Mouse (Mus musculus): ENCODE data around the gene Rpl36al.
"Not testable (repeated sequence)": the region's sequence is repeated elsewhere in the genome, so short reads cannot be mapped to it uniquely, and the experiment has no call there.

Gene Rpl36al

GRCm38 (mm10) chr12:69196444-69197377, 12.8 kb upstream of the Rpl36al start, which contains the start of gene Gm49383:
TSS of gene Gm49383 (minus strand) at chr12:69197104.
- peak; percentile 95 for DNase-seq (ENCODE audit: low spot score)

- no peak for DNase-seq (ENCODE audit: low spot score)
These were observed 8.8 kb upstream of the Rpl36al start for GRCm38 (mm10) chr12:69192637-69193036.

- no peak for DNase-seq (ENCODE audit: low spot score)
These were observed 7.5 kb upstream of the Rpl36al start for GRCm38 (mm10) chr12:69191396-69191795.

- DNase-seq (ENCODE audit: low spot score) = no peak
These were observed 6.6 kb upstream of the Rpl36al start for GRCm38 (mm10) chr12:69190522-69190921.

GRCm38 (mm10) chr12:69190074-69190473, 6.2 kb upstream of the Rpl36al start:
- DNase-seq (ENCODE audit: low spot score) = no peak

DNA sequence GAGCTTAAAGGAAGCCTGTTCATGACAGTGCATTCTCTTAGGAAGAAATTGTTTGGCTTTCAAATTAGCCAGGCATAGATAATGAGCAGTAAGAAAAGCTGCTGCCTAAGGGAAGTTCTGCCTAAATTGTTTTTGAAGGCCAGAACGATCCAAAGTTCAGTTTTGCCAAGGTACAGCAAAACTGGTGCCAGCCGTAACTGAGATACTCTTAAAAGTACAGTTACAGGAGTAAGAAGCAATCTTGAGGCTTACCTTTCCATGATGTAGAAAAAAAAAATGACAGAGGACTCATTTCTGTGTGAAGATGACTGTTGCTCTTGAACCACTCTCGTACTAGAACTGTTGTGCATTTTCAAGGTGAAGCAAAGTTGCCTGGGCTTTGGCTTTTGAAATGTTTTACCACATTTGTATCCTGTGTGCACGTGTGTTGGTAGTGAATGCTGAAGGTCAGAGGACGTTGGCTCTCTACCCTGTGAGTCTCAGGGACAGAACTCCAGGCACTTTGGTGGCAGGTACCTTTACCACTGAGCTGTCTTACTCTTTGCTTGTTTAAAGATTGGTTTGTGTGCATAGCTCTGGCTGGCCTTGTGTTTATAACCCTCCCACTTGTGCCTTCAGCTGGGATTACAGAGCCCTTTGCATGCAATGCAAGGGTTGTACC, 3.1 kb upstream of the Rpl36al start:
- no peak for DNase-seq (ENCODE audit: low spot score)

DNA sequence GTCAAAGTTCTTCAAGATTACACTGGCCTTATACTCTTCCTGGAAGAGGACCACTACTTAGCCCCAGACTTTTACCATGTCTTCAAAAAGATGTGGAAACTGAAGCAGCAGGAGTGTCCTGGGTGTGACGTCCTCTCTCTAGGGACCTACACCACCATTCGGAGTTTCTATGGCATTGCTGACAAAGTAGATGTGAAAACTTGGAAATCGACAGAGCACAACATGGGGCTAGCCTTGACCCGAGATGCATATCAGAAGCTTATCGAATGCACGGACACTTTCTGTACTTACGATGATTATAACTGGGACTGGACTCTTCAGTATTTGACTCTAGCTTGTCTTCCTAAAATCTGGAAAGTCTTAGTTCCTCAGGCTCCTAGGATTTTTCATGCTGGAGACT, 1.5 kb upstream of the Rpl36al start:
- DNase-seq (ENCODE audit: low spot score) = no peak

- DNase-seq (ENCODE audit: low spot score) = peak; percentile 64
These were observed 736 bp upstream of the Rpl36al start for GRCm38 (mm10) chr12:69184342-69185295.

- no peak for DNase-seq (ENCODE audit: low spot score)
These were observed 2.1 kb downstream of the Rpl36al start for GRCm38 (mm10) chr12:69181800-69182199.

DNA sequence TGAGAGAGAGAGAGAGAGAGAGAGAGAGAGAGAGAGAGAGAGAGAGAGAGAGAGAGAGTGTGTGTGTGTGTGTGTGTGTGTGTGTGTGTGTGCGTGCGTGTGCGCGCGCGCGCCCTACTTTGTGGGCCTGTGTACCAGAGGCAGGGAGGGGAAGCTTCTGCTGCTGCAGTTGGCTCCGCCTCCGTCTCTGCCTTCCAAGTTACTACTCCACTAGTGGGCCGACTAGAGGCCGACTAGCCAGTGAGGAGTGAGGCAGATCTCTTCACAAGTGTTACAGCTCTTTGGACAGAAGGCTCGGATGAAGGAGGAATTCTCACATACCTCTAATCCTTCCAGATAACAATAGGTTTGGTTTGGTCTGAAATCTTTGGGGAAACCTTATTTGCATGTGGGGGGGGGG, 4.5 kb downstream of the Rpl36al start:
- no peak for DNase-seq (ENCODE audit: low spot score)

DNA sequence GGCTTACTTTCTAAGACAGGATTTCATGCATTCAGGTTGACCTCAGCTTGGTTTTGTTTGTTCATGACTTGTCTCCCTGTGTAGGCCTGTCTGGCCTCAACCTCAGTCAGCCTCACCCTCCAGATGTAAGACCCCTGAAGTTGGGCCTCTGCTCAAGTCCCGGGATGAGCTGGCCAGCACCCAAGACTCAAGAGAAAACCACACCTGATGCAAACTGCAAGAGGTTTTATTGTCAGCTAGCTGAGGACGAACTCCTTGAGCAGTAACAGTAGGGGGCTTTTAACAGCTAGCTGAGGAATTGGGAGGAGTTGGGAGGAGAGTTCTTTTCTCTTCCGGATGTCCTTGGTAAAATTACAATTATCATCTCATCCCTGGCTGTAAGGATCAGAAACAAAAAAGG, 6.4 kb downstream of the Rpl36al start:
- DNase-seq (ENCODE audit: low spot score) = no peak

DNA sequence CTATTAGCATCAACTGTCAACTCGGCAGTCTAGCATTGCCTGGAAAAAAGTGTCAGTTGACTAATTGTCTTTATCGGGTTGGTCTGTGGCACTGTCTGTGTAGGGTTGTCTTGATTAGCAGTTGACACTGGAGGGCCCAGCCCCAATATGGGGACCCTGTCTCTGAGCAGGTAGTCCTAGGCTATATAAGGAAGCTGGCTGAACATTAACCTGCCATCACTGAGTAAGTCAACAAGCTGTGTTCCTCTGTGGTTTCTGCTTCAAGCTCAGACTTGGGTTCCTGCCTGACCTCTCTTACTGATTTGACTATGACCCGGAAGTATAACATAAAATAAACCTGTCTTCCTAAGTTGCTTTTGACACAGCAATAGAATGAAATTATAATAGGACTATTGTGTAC, 7.9 kb downstream of the Rpl36al start:
- no peak for DNase-seq (ENCODE audit: low spot score)

DNA sequence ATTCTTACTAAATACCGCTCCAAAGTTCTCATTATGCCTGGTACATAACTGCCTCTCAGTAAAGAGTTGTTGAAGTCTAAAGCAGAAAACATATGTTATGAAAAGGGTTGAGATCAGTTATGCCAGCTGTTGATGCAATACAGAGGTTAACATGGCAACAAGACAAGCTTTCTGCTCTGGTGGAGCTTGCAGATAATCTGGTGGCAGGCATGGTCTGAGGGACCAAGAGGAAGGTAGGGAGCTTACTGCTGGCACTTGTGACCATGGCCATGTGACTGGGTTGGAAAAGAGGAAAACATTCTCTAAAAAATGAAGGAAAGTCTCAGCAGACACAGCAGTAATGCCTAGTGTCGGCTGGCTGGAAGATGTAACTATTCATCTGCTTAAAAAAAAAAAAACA, 12.6 kb downstream of the Rpl36al start:
- no peak for DNase-seq (ENCODE audit: low spot score)

- DNase-seq (ENCODE audit: low spot score) = peak; percentile 89
These were observed 15.3 kb downstream of the Rpl36al start, which contains the start of gene Lrr1 for GRCm38 (mm10) chr12:69168461-69169106. TSS of gene Lrr1 (plus strand) at chr12:69168814.

DNA sequence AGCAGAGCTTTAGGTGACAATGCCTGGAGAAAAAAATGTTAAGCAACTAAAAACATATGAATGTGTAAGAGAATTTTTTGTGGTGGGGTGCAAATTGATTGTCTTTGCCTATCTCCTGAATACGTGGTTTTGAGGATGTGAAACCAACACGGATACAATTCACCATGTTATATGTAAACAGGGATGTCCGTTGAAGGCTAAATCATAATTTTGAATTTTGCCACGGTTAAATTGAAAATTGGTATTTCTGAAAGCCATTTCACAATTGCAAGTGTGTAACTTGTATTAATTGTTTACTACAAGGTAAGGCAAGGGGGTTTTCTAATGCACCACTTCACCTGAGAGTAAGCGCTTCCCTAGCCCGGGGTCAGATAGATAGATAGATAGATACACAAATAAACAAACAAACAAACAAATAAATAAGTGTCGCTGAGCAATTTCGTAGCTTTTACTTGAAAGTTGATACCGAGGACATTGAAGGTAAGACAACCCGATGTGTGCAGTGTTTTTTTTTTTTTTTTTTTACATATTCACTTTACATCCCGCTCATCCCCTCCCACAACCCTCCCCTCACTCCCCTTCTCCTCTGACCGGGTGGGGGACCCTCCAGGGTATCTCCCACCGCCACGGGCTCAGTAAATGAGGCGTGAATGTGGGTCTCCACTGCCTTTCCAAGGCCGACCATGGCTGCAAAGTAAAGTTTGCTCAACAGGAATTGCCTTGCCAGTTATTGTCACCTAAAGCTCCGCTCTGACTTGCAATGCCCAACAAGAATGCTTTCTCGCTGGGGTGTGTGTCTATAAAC, 16.0 kb downstream of the Rpl36al start:
- no peak for DNase-seq (ENCODE audit: low spot score)

GRCm38 (mm10) chr12:69166861-69167581, 16.9 kb downstream of the Rpl36al start:
- not testable (repeated sequence) for DNase-seq (ENCODE audit: low spot score)

DNA sequence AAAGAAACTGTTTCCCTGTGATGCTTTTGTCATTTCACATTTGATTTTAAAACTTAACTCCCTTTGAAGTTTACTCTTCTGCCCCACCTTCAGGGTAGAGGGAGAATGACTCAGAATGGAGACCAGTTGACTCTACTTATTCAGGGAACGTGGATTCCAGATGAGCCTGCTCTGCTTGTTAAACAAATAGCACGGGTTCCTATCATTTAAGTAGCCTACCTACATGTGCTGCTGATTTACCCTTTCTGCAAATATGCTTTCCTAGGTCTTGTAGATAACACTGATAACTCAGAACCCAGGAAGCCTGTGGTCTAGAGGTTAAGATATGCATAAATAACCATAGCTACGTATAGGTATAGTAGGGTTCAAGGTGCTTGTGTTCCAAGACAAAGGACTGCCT, 19.0 kb downstream of the Rpl36al start:
- DNase-seq (ENCODE audit: low spot score) = no peak

GRCm38 (mm10) chr12:69163586-69163985, 20.3 kb downstream of the Rpl36al start:
- not testable (repeated sequence) for DNase-seq (ENCODE audit: low spot score)

DNA sequence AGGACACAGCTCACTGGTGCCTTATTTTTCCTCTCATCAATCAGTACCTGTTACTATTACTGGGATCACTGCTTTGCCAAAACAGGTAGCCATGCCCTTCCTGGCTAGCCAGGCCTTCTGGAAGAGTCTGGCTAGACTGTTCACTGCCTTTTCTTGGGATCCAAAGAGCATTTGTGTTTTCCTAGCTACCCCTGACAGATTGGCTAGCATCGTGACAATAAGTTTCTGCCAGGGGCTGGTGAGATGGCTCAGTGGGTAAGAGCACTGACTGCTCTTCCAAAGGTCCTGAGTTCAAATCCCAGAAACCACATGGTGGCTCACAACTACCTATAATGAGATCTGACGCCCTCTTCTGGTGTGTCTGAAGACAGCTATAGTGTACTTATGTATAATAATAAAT, 23.2 kb downstream of the Rpl36al start:
- DNase-seq (ENCODE audit: low spot score) = not testable (repeated sequence)

GRCm38 (mm10) chr12:69159578-69159940, 24.3 kb downstream of the Rpl36al start:
- DNase-seq (ENCODE audit: low spot score) = peak; percentile 87
